Comparison of ENCODE assay signal across 9 mouse cellular contexts in genomic region chr9:96980037-96980997, GRCm38 (mm10). TPM values are rescaled to one million over a fixed set of nuclear protein-coding genes. Genes with fewer than 3 reads are reported as not detected.
DNase-seq lines count a peak whose midpoint lies in the region; ATAC-seq lines count a peak whose summit lies in the region.
"Had no signal": no experiment of that assay in that cellular context is flagged by ENCODE, and none has a peak within 500 bp of the region (broad histone marks: within the 10 kb centered on the region; RNA-seq: fewer than 3 reads in every experiment).

No protein-coding gene starts in this region.

- intact Hi-C loops in heart, postnatal 14 days (cut with DNase I): no loop called here

- no peaks in the 10 kb centered on the region for H3K9me3 ChIP-seq in heart, embryonic 13.5 days
- no peaks in the 10 kb centered on the region for H3K9me3 ChIP-seq in embryonic facial prominence, embryonic 14.5 days (ENCODE audit: control insufficient read depth, low read length)
- H3K9me3 ChIP-seq in intestine, embryonic 16.5 days (ENCODE audit: control insufficient read depth, low read length): no peaks in the 10 kb centered on the region
- H3K9me3 ChIP-seq in neural tube, embryonic 11.5 days (ENCODE audit: control insufficient read depth, low read length): no peaks in the 10 kb centered on the region

- no peak for DNase-seq in heart, postnatal 14 days
- DNase-seq in embryonic facial prominence, embryonic 14.5 days (ENCODE audit: low spot score): peak; percentile 82
- peak; percentile 86 for DNase-seq in neural tube, embryonic 11.5 days (ENCODE audit: low spot score)
- no peak for DNase-seq in adrenal gland, postnatal 25 days
- DNase-seq in adrenal gland, postnatal 10 days: no peak
- no peak for DNase-seq in gastrocnemius, postnatal 25 days
- DNase-seq: cerebellum, postnatal 14 days had no signal

- H3K27ac ChIP-seq in heart, embryonic 13.5 days (replicated peaks): peak overlapping the region; percentile 87
- H3K27ac ChIP-seq in embryonic facial prominence, embryonic 14.5 days (replicated peaks; ENCODE audit: low read depth, low read length): no peak overlapping the region
- H3K27ac ChIP-seq in intestine, embryonic 16.5 days (ENCODE audit: low read length): peak overlapping the region; percentile 55
- peak overlapping the region; percentile 94 for H3K27ac ChIP-seq in neural tube, embryonic 11.5 days (ENCODE audit: low read depth, low read length)

- 51% methylated on average over 10 of the region's 10 CpGs for WGBS in heart, embryonic 13.5 days
- WGBS in embryonic facial prominence, embryonic 14.5 days: 29% methylated on average over 10 of the region's 10 CpGs
- WGBS in intestine, embryonic 16.5 days: 33% methylated on average over 10 of the region's 10 CpGs
- 16% methylated on average over 10 of the region's 10 CpGs for WGBS in neural tube, embryonic 11.5 days

- H3K4me3 ChIP-seq in heart, embryonic 13.5 days: no peak overlapping the region
- no peak overlapping the region for H3K4me3 ChIP-seq in embryonic facial prominence, embryonic 14.5 days (ENCODE audit: low read depth, low read length)
- H3K4me3 ChIP-seq in intestine, embryonic 16.5 days (ENCODE audit: low read length): no peak overlapping the region
- no peak overlapping the region for H3K4me3 ChIP-seq in neural tube, embryonic 11.5 days (ENCODE audit: low read depth, low read length)

- no peak overlapping the region for H3K4me2 ChIP-seq in heart, embryonic 13.5 days
- no peak overlapping the region for H3K4me2 ChIP-seq in embryonic facial prominence, embryonic 14.5 days (ENCODE audit: low read depth, low read length)
- H3K4me2 ChIP-seq in intestine, embryonic 16.5 days (ENCODE audit: low read depth, low read length): no peak overlapping the region
- H3K4me2 ChIP-seq in neural tube, embryonic 11.5 days (ENCODE audit: low read depth): peak overlapping the region; percentile 30

- peak overlapping the region; percentile 58 for H3K9ac ChIP-seq in heart, embryonic 13.5 days
- H3K9ac ChIP-seq in embryonic facial prominence, embryonic 14.5 days (ENCODE audit: low read depth, low read length): 0 out of 2 replicates have a peak overlapping the region, but pooled peaks have one; percentile 10
- peak overlapping the region; percentile 6; the same call in 1 of the 2 replicates for H3K9ac ChIP-seq in intestine, embryonic 16.5 days (ENCODE audit: low read depth, low read length)
- H3K9ac ChIP-seq in neural tube, embryonic 11.5 days (ENCODE audit: low read length): peak overlapping the region; percentile 49

- H3K4me1 ChIP-seq in heart, embryonic 13.5 days: peaks cover 98% of the 10 kb centered on the region
- H3K4me1 ChIP-seq in embryonic facial prominence, embryonic 14.5 days (ENCODE audit: control insufficient read depth, insufficient read depth, low read length): peaks cover 31% of the 10 kb centered on the region
- peaks cover 63% of the 10 kb centered on the region for H3K4me1 ChIP-seq in intestine, embryonic 16.5 days (ENCODE audit: control insufficient read depth, insufficient read depth, low read length)
- H3K4me1 ChIP-seq in neural tube, embryonic 11.5 days (ENCODE audit: control insufficient read depth, insufficient read depth, low read length): peaks cover 76% of the 10 kb centered on the region

- no peaks in the 10 kb centered on the region for H3K27me3 ChIP-seq in heart, embryonic 13.5 days (replicated peaks)
- no peaks in the 10 kb centered on the region for H3K27me3 ChIP-seq in embryonic facial prominence, embryonic 14.5 days (replicated peaks; ENCODE audit: control insufficient read depth, insufficient read depth, low read length)
- no peaks in the 10 kb centered on the region for H3K27me3 ChIP-seq in intestine, embryonic 16.5 days (replicated peaks; ENCODE audit: control insufficient read depth, insufficient read depth, low read length)
- no peaks in the 10 kb centered on the region for H3K27me3 ChIP-seq in neural tube, embryonic 11.5 days (ENCODE audit: control insufficient read depth, insufficient read depth, low read length)

- no peak for ATAC-seq in heart, embryonic 13.5 days (ENCODE audit: extremely low read depth, insufficient number of reproducible peaks, low FRiP score, low TSS enrichment)
- ATAC-seq in embryonic facial prominence, embryonic 14.5 days (ENCODE audit: low read depth): peak; percentile 70
- peak; percentile 4; the same call in 1 of the 2 replicates for ATAC-seq in intestine, embryonic 16.5 days
- ATAC-seq in neural tube, embryonic 11.5 days (ENCODE audit: insufficient read depth, low FRiP score, low TSS enrichment): peak; percentile 93

- H3K36me3 ChIP-seq in heart, embryonic 13.5 days: no peaks in the 10 kb centered on the region
- no peaks in the 10 kb centered on the region for H3K36me3 ChIP-seq in embryonic facial prominence, embryonic 14.5 days (ENCODE audit: control insufficient read depth, insufficient read depth, low read length)
- H3K36me3 ChIP-seq in intestine, embryonic 16.5 days (ENCODE audit: control insufficient read depth, insufficient read depth, low read length): no peaks in the 10 kb centered on the region
- no peaks in the 10 kb centered on the region for H3K36me3 ChIP-seq in neural tube, embryonic 11.5 days (ENCODE audit: control insufficient read depth, insufficient read depth, low read length)

RNA-seq across cellular contexts. Expression of gene Spsb4, which starts 38.3 kb away (rescaled TPM):
- 55.5 and 61.4 TPM in 2 replicates for polyA plus RNA-seq in heart, embryonic 13.5 days (2015; fragmentation: Nextera tagmentation; extraction: Ambion mirVana)
- total RNA-seq in heart, postnatal 14 days (2021): 1 to 10 TPM; 5.0 to 9.0 TPM
- polyA plus RNA-seq in embryonic facial prominence, embryonic 14.5 days (2014; fragmentation: Nextera tagmentation; extraction: Ambion mirVana): 12.6 and 15.0 TPM in 2 replicates
- polyA plus RNA-seq in intestine, embryonic 16.5 days (2015; fragmentation: Nextera tagmentation; extraction: Ambion mirVana): 28.7 and 34.0 TPM in 2 replicates
- polyA plus RNA-seq in neural tube, embryonic 11.5 days (2014; fragmentation: Nextera tagmentation; extraction: Ambion mirVana): 115 and 125 TPM in 2 replicates
- total RNA-seq in adrenal gland, postnatal 25 days (2021): 0.86 and 1.2 TPM in 2 replicates
- total RNA-seq in adrenal gland, postnatal 10 days (2021): 1 to 10 TPM; 1.5 to 3.5 TPM
- 1 to 10 TPM; 2.9 to 4.1 TPM for total RNA-seq in gastrocnemius, postnatal 25 days (2021)

Comparison
In these comparisons a context has a peak if more than half of its experiments do, and no peak if none do; other contexts are left out.
1. H3K9ac ChIP-seq: peak in every context shown above with its lines; median percentile 58 in heart, embryonic 13.5 days; 49 in neural tube, embryonic 11.5 days; 10 in embryonic facial prominence, embryonic 14.5 days; 6 in intestine, embryonic 16.5 days.
2. DNase-seq: peak in embryonic facial prominence, embryonic 14.5 days (single experiment) and neural tube, embryonic 11.5 days (single experiment); none in heart, postnatal 14 days (0 of 2), adrenal gland, postnatal 25 days (single experiment), adrenal gland, postnatal 10 days (single experiment) and gastrocnemius, postnatal 25 days (single experiment).